Mouse (Mus musculus): Measurements from ENCODE around the gene Tns4.
A peak's percentile ranks its signal among the peaks of the same experiment; 100 is the strongest.

Tns4 gene

DNA sequence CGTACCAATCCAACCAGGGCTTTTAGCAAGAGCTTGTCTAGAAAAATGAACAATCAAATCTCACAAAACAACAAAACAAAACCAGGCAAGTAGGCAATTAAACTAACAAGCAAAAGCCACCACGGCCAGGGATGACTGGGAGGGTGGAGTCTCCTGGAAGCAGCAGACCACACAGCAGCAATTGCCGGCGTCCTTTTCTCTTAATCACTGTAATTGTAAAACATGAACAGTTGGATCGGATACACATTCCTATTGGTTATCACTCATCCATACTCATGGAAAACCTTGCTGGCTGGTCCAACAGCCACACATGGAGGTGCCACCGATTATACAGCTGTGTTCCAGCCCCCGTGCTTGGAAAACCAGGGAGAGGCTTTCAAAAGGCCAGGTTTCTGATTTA lies 28.8 kb upstream of the Tns4 start:
- no peak for DNase-seq

- DNase-seq, result no peak
These were observed 26.8 kb upstream of the Tns4 start for GRCm38 (mm10) chr11:99115940-99116339.

GRCm38 (mm10) chr11:99113111-99113510 lies 24.0 kb upstream of the Tns4 start:
- no peak for DNase-seq

GRCm38 (mm10) chr11:99112700-99113099 lies 23.6 kb upstream of the Tns4 start:
- no peak for DNase-seq

DNA sequence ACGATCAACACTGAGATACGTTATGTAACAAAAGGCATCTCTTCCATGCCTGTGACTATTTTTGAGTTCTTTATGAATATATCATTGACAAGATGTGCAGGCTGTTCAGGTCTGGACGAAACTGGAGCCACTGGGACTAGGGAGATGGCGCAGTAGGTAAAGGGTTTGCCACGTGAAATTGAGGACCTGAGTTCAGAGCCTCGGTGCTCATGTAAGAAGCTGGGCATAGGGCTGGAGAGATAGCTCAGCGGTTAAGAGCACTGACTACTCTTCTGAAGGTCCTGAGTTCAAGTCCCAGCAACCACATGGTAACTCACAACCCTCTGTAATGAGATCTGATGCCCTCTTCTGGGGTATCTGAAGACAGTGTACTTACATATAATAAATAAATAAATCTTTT lies 22.5 kb upstream of the Tns4 start:
- DNase-seq, result no peak

- peak; percentile 85 for DNase-seq
These were observed 22.0 kb upstream of the Tns4 start for GRCm38 (mm10) chr11:99111155-99111554.

GRCm38 (mm10) chr11:99110370-99111110 lies 21.4 kb upstream of the Tns4 start:
- no peak for DNase-seq

GRCm38 (mm10) chr11:99108296-99108695 lies 19.2 kb upstream of the Tns4 start:
- no peak for DNase-seq

- DNase-seq, result no peak
These were observed 17.0 kb upstream of the Tns4 start for GRCm38 (mm10) chr11:99105981-99106726.

GRCm38 (mm10) chr11:99104609-99105410 lies 15.7 kb upstream of the Tns4 start:
- DNase-seq, result no peak

DNA sequence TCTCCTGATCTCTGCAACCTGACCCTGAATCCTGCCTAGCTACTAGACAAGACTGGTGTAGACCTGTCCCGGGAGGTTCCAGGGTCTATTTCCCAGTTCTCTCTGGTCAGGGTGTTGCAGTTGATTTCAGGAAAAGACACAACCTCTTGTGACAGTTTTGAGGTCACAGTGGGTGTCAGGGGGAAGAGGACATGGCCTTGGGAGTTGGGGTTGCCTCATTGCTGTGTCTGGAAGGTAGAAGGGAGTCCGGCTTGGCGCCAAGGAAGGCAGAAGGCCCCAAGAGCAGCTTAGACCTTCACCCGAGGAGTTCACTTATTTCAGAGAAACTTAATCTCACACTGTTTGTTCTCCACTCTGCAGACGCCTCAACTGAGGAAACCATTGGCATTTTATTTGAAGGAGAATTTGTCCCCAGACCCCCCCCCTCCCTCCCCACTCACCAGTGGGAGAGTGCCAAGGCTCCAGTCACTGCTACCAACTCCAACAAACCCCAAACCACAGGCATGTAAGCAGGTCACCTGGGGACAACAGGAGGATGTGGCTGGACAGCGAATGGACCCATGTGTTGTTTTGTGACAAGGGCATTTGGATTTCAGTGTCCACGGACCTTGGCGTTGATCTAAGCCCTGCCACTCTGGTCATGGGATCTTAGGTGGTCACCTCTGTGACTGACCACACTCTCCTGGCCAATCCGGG lies 13.6 kb upstream of the Tns4 start:
- no peak for DNase-seq

- DNase-seq, result no peak
These were observed 12.6 kb upstream of the Tns4 start for GRCm38 (mm10) chr11:99101693-99102092.

DNA sequence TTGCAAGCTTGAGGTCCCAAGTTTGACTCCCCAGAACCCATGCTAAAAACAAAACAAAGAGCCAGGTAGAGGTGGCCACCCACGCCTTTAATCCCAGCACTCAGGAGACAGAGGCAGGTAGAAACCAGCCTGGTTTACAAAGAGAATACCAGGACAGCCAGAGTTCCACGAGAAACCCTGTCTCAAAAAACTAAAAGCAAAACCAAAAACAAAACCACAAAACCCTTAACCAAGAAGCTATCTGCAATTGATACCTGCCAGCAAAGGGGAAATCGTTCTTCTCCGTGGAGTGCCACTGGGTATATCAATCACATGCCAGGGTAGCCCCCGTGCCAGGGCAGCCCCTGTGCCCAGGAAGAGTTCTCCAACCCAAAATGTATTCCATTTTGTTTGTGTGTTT lies 11.1 kb upstream of the Tns4 start:
- DNase-seq, result no peak

DNA sequence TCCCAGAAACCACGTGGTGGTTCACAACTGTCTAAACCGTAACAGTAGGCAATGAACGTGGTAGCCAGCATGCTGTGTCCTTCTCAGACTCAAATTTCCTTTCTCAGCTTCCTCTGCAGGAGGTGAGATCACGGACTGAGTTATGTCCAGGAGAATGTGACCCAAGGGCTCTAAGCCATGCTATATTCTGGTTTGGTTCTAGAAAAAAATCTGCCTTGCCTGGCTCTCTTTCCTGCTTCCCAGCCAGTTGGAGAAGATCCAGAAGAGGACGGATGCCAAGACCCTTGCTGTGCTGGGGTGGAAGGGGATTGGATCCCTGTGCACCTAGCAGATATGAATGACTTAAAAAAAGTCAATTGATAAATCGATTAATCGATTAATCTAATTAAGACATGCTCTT lies 10.4 kb upstream of the Tns4 start:
- DNase-seq, result no peak

- no peak for DNase-seq
These were observed 9.8 kb upstream of the Tns4 start for GRCm38 (mm10) chr11:99098924-99099323.

- peak; percentile 18 for DNase-seq
These were observed 8.1 kb upstream of the Tns4 start for GRCm38 (mm10) chr11:99096996-99097774.

- no peak for DNase-seq
These were observed 7.3 kb upstream of the Tns4 start for GRCm38 (mm10) chr11:99096417-99096816.

GRCm38 (mm10) chr11:99095759-99096158 lies 6.7 kb upstream of the Tns4 start:
- DNase-seq, result no peak

DNA sequence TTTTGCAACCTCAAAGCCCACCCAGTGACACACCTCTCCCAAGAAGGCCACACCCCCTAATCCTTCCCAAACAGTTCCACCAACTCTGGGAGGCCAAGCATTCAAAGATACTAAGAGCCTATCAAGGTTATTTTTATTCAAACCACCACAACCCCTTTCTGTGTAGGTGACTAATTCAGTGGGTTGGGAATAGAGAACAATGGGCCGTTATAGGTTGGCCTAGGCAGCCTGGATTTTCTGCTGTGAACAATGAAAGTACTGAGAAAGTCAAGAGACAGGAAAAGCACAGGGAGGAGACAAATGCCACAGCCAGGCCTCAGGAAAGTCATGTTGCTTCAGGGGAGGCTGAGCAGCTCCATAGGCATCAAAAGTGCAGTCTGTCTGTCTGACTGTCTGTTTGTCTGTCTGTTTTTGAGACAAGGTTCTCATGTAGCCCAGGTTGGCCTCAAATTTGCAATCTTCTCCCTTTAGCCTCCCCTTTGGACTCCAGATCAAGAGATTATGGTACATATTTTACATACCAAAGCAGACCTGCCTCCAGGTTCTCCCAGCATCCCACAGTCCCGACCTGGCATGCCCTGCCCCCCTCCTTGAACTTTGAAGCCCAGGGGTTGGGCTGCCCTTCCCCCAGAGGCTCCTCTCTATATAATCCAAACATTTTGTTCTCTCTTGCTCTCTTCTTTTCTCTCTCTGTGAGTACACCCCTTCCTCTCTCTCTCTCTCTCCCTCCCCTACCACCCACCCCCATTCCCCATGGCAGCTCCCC lies 6.0 kb upstream of the Tns4 start:
- DNase-seq, result no peak

DNA sequence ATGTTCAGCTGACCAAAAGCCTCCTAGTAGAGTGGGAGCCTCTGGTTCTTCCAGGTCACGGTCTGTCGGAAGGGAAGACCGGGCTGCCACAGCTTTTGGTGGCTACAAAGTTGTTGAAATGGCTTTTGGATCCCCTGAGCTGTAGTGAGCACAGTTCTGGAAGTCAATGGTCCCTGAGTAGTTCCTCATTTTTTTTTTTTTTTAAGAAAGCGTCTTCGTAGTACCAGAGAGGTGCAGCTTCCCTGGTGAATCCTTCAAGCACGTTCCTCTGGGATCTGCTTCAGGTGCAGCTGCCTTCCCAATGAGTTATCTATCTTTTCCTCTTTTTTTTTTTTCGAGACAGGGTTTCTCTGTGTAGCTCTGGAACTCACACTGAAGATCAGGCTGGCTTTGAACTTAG lies 4.6 kb upstream of the Tns4 start:
- DNase-seq, result no peak

- DNase-seq, result no peak
These were observed 2.6 kb upstream of the Tns4 start for GRCm38 (mm10) chr11:99091666-99092065.
